Mouse (Mus musculus): ENCODE measurements around the gene Ddx6.
"Not testable (repeated sequence)": the region's sequence is repeated elsewhere in the genome, so short reads cannot be mapped to it uniquely, and the experiment has no call there.

Gene Ddx6

DNA sequence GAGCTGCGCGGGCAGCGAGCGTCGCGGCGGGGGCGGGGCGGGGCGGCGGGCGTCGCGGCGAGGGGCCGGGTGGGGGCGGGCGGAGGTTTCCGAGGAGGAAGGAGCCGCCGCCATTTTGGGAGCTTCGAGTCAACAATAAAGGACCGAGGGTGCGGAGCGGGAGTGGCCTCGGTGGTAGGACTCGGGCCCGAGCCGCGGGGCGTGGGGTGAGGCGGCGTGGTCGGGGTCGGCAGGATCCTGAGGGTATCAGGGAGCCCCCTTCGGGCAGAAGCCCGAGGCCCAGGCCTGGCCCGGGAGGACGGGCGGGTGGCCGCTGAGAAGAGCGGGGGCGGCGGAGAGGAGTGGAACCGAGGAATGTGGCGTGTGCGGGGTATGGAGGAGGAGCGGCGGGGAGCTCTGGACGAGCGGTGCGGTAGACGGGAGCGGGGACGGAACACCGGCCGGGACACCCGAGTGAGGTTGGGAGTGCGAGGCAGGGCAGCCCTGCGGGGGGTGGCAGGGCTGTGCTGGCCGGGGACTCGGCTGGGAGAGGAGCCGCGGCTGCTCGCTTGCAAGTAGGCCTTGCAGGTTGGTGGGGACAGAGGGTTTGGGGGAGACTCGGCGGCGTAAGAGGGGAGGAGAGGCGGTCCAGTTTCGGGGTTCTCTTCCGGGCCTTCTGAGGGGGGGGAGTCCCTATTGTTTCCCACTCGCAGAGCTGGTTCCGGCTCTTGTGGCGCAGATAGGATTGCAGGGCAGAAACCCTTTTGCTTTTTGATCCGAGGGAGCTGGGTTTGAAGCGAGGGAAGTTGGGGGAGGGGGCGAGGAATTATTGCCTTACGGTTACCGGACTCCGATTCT lies at the start of gene Ddx6:
Gene Ddx6 (plus strand): TSS at position 114 of the 837 bp plus-strand sequence.
- DNase-seq (ENCODE audit: low spot score) = peak; percentile 66

DNA sequence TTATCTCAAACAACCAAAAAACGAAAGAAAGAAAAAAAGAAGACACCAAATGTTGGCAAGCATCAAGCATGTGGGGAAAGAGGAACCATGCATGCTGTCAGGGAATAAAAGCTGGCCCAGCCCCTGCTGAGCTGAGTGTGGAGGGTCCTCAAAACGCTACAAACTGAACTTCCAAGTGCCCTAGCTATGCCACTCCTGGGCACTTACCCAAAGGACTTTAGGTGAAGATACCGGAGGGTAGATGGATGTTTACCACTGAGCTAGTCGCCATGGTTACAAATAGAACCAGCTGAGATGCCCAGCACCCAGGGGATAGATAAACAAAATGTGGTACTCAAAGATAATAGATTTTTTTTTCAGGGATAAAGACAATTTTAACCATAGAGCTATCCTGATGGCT lies 43.1 kb upstream of the Ddx6 start, which contains the start of gene Cxcr5:
Gene Cxcr5 (minus strand): TSS at position 281 of the 400 bp plus-strand sequence.
- DNase-seq (ENCODE audit: low spot score) = peak; percentile 60

DNA sequence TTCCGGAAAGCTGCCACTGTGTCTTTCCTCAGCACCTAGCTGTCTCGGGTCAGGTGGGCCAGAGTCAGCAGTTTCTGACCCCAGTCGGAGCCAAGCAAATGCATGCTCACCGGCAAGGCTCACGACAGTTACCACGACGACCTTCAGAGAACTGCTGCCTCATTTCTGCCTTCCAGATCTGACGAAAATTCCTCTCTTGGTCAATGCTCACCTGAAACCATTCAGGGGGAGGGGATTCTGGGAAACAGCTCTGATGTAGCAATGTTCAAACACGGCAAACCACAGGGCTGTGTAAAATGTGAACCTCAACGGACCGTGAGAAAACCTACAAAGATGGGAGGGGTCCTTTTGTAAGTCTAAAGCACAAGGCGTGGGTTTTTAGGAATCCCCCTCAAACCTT lies 41.8 kb upstream of the Ddx6 start:
- no peak for DNase-seq (ENCODE audit: low spot score)

DNA sequence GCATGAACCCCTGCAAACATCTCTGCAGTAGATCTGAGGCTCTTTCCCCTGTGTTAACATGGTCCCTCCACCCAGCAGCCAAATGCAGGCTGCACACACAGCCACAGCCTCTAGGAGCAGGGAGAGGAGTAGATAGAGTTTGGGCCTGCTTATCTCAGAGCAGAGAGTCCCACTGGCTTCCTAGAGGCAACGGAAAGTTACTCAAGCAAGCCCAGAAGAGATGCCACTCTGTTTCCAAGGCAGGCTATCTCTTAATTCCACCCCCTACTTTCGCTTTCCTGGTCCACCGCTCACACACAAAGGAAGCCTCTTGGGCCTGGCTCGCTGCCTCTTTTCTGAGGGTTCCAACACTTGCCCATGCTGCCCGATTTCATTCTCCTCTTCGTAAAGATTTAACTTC lies 39.3 kb upstream of the Ddx6 start:
- DNase-seq (ENCODE audit: low spot score) = peak; percentile 55

DNA sequence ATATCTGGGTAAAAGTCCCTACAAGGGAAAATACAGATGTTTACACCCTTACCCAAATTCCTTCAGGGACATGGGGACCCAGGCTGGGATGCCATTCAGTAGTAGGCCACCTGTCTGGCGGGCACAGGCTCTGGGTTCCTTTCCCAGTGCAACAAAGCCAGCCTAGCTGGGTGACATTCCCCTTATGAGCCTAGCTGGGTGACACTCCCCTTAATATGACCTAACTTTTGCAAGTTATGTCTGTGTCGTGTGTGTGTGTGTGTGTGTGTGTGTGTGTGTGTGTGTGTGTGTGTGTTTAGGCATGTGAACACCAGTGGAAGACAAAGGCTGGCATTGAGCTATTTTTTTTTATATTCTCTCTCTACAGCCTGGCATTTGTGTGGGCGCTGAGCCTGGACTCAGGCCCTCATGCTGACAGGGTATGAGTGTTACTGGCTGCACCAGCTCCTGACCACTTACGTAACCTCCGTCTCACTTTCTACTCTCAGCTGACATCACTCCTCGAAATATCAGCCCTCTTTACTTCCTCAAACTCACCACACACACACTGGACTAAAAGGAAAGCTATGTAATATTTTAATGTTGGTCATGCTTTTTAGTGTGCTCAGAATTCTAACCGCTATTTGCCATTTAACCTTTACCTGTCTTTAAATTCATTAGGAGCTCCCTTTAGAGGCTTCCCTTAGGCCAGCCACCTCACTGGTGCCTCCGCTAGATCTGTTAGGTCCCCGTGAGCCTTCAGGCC lies 37.2 kb upstream of the Ddx6 start:
- DNase-seq (ENCODE audit: low spot score) = no peak

DNA sequence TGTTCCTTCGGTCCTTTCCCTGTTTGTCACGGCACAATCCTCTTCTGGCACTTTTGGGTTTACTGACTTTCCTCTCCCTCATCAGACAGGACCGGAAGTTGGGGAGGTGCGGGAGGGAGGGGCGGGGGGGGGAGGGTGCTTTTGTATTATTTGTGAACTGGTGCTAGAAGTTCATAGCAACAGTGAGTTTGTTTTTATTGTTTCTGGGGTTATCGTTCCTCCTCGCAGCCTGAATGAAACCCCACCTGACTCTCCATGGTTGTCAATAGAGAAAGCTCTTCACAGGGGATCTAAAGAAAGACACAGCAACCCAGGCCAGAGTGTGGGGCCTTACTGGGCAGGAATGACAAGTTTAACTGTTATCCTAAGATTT lies 36.6 kb upstream of the Ddx6 start:
- no peak for DNase-seq (ENCODE audit: low spot score)

DNA sequence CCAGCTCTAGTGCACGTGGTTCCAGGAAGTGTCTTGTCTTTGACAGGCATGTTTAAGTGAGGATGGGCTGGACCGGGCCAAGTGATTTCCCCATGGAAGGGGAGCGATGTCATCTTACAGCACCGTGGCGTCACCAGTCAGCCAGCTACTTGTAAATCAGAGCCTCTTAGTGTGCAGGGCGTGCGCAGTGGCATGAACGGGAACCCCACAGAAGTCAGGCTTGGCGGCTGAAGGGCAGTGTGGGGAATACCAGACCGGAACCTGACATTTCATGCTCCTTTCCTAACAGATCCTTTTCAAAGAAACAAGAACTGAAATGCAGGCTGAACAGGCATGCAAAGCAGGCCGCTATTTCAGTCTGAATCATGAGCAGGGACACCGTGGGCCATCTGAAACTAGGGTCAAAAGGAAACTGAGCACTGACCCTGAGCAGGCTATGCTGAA lies 33.7 kb upstream of the Ddx6 start:
- no peak for DNase-seq (ENCODE audit: low spot score)

DNA sequence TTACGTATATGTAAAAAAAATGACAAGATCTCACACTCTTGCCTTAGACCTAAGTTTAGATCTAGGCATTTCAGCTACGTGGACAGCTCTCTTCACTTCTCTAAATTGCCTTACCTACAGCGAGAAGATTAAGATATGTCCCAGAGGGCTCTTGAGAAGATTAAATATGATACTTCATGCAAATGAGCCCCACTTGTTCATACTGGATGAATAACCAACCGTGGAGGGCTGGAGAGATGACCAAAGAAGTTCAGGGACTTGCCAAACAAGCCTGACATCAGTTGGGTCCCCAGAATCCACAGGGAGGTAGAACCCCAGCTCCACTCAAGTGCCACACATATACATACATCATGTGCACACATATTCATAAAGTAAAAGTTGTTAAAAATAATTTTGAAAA lies 31.4 kb upstream of the Ddx6 start:
- DNase-seq (ENCODE audit: low spot score) = no peak

DNA sequence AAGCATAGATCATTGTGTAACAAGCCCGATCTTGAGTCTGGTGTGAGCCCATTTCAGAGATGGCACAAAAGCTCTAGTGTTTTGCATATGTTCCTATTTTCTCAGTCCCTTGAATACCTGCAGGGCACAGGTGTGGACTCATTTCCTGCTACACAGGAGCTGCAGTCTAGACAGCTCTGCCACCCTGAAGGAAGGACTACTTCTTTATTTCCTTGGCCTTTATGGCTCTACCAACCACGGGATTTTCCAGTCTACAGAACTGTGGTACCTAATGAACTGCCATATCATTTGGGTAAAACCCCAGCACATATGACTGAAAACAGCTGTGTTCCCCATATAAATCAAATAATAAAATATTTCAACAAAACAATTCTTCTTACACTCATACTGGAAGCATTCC lies 29.6 kb upstream of the Ddx6 start:
- DNase-seq (ENCODE audit: low spot score) = no peak

DNA sequence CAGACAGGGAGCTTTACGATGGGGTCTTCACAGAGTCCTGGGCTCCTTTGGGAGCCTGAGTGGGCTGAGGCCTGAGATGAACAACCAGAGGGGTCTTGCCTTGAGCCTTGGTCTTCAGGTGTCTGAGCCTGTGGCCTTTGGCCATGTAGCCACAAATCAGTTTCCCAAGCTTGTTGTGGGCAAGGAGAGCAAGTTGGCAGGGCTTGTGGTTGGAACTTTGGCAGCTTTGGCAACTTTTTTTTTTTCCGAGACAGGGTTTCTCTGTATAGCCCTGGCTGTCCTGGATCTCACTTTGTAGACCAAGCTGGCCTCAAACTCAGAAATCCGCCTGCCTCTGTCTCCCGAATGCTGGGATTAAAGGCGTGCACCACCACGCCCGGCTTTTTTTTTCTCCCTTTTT lies 28.6 kb upstream of the Ddx6 start:
- not testable (repeated sequence) for DNase-seq (ENCODE audit: low spot score)

DNA sequence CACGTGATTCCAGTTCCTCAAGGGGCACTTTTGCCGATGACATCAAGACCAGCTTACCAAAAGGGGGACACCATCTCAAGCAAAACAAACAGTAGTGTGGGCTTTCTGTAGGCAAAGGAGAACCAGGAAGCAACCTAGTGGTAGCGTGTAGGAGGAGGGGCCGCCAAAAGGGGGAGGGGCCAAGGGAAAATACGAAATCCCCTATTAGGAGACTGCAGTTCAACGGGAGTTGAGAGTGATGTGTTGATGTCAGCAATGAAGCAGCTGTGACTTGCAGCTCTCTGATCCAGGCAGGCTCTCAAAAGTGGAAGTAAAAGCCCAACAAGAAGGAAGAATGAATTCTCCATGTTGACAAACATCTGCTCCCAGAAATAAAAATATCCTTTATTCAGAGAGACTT lies 25.3 kb upstream of the Ddx6 start:
- peak; percentile 73 for DNase-seq (ENCODE audit: low spot score)

DNA sequence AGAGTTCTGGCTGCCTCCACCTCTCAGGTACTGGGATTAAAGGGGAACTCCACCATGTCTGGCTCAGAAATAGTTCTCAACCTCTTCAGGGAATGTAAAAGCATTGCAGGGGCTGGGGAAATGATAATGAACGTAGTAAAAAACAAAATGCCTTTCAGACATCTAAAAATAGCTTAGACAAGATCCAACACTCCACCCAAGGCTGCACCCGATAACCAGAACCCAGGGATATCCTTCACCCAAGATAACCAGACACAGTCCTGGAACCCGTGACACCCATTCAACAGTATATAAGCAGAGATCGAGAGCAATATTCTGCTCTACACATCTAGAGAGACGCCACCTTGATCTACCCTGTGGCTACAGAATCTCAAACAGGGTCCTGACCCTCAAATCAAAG lies 24.6 kb upstream of the Ddx6 start:
- peak; percentile 73 for DNase-seq (ENCODE audit: low spot score)

DNA sequence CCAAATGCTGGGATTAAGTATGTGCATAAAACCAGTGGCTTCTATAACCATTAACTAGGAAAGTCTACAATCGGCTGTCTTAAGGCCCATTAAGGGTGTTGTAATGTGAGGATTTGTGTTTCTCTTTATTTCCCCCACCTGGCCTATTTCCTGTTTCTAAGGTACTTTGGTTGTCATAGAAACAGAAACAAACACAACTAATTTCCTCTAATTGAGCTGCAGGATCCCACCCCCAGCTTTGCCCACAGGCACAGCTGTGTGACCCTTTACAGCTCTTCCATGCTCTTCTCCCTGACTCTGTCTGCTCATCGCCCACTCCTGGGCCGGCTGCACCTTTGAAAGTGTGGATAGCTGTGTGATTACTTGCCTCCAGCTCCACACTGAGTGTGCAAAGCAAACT lies 23.3 kb upstream of the Ddx6 start:
- no peak for DNase-seq (ENCODE audit: low spot score)

DNA sequence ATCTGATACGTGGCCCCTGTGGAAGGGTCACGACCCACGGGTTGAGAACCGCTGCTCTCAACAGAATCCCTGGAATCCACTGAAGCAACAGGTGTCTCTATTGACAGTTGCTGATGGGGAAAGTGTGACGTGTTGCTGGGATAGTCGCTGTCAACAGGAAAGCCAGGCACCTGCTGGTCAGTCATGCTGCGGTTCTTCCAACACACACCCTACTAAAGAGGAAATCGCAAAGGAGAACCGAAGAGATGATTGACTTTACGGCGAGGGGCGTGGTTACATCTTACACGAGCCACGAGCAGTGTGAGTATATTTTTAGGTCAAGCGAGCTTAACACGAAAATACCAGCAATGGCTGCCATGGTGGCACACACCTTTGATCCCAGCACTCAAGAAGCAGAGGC lies 22.3 kb upstream of the Ddx6 start:
- DNase-seq (ENCODE audit: low spot score) = no peak

DNA sequence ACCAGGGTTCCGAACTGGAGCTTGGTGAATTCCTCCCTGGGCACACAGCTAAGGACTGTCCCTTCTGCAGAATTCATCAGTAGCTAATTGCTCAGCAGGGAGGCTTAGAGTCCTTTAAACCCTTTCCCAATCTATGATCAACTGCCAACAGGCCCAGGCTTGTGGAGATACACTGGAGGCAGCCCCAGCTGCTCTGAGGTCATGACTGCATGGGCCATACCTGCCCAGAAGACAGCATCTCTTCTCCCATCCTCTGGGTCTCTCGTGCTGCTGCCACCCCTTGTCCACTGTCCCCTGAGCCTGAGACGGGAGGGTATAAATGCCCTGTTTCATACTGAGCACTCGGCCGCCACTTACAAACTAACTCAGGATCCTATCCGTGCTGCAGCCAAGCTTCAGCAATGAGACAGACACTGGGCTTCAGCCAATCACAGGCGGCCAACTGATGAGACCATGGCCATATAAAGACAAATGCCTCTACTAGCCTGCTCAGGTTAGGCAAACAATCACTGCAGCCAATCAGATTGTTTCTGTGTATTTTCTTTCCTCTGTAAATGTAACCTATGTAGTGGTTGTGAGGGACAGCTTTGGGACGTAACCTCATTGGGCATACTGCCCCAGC lies 17.9 kb upstream of the Ddx6 start:
- no peak for DNase-seq (ENCODE audit: low spot score)

DNA sequence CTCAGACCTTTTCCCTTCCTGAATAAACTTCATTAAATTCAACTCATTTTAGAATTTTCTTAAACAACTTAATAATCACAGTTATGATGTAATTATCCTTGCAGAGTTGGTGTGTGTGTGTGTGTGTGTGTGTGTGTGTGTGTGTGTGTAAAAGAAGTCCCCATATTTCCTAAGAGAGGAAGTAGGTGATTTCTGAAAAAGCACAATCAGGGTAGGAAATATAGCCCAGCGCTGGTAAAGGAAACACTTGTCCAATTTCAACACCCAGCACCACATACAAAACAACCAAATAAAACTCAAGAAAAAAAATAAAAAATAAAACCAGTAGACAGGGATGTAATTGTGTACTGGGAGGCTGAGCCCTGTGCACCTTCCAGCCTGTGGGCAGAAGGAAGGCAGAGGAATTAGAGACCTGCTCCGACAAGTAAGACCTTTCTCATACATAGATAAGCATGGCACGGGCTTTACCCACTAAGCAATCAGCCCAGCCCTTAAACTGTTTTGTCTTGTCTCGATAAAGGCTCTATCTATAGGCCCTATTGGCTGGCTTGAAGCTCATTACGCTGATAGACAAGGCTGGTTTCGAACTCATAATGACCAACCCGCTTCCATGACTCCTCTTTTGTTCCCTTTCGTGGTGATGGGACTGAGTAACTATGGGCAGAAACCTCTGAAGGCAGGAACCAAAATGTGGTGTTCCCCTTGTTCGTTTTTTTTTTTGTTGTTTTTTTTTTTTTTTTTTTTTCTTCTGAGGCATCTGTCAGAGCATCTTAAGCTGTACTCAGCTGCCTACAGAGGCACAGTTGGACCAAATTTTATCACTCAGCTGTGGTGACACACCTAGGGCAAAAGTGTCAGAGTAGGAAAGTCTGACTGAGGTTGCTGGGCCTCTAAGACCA lies 17.2 kb upstream of the Ddx6 start:
- DNase-seq (ENCODE audit: low spot score) = peak; percentile 47

DNA sequence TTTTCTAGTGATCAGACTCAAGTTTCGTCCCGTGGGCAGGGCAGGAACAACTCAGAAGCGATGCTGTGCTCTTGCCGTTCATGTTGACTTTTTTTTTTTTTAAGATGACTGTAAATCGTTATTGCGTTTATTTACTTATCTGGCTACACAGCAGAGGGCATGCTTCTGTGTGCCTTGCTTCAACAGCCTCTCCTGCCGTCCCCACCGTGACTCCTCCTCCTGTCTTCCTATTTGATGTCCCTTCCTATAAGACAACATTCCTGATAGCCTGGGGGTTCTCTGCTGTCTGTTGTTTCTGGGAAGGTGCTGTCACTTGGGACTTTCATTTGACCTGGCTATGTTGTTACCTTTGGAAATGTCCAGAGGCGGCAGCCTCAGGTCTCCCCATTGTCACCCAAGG lies 16.1 kb upstream of the Ddx6 start:
- no peak for DNase-seq (ENCODE audit: low spot score)

DNA sequence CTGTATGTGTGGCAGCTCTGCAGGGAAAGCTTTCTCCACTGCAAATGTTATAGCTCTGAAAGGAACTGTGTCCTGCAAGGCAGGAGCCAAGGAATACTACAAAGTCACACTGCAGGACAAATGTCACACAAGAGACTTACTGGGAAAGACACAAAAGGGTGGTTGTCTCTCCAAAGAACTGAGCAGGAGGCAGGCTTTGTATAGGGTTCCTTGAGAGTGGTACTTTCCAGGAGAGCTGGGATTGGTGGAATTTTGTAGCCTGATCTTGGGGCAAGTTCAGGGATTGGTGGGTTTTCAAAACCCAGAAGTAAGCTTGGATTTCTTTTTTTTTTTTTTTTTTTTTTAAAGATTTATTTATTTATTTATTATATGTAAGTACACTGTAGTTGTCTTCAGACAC lies 15.6 kb upstream of the Ddx6 start:
- DNase-seq (ENCODE audit: low spot score) = no peak

DNA sequence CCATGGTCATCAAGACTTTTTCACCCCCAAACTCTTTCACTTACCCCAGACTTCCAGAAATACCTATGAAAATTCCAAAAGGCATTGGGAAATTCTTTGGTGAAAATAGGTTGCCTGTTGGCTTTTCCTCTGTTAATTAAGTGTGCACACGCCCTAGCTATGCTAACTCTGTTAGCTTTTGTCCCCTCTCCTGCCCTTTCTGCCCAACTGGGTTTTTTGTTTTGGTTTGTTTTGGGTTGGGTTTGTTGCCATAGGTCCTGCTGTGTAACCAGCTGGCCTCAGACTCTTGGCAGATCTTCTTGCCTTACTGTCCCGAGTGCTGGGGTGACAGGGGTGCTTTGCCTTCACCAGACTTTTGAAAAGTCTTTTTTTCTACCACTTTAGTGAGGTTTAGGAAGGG lies 13.7 kb upstream of the Ddx6 start:
- DNase-seq (ENCODE audit: low spot score) = no peak

DNA sequence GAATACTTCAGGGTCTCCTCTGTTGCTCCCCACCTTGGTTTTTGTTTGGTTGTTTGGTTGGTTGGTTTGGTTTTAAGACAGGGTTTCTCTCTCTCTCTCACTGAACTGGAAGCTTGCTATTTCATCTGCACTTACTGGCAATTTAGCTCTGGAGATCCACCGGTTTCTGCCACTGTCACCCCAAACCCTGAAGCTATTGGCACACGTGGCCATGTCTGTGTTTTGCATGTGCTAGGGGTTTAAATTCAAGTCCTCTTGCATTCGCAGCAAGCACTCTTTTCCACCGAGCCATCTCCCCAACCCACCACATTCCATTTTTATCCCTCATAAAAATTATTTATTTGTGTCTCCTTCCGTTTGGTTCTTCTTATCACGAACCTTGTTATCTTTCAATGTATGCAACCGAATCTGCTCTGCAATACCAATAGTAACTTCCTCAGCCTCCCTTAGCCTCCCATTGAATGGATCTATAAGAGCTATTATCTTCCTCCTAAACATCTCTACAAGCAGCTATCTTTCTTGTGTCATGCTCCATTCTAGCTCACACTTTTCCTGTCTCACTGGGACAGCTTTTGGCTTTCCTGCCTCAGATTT lies 13.0 kb upstream of the Ddx6 start:
- no peak for DNase-seq (ENCODE audit: low spot score)

DNA sequence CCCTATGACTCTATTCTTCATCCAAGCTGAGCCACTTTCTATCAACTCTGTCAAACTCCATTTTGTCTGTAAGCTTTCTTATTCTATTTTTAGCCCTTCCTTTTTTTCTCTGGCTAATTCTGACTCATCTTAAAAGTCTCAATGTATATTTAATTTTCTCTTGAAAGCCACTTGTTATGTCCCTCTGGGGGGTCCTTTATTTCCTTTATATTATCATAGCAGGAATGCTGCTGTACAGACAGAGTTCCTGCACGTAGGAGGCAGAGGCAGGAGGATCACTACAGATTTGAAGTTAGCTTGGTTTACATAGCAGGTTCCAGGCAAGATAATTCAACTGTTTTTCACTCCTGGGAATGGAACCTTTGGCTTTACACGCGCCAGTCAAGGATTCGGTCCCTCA lies 11.5 kb upstream of the Ddx6 start:
- DNase-seq (ENCODE audit: low spot score) = no peak

DNA sequence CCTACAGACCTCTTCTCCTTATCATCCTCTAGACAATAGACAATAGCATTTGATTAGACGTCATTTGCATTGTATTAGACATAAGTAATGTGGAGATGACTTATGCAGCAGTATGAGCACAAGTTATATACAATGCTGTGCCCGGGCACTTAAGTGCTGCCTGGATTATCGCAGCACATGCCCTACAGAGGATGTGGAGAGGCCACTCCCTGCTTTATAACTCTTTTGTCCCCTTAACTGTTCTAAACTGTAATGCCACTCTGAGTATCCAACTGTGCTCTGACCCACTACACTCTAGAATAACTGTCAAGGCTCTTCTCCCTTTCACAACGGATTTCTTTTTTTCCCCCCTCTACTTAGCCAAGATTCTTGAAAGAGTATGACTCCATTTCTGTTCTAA lies 10.8 kb upstream of the Ddx6 start:
- no peak for DNase-seq (ENCODE audit: low spot score)
